Mouse (Mus musculus) heart, embryonic 15.5 days (tissue): ENCODE results near the gene Kctd20. TPM values are rescaled to one million over a fixed set of nuclear protein-coding genes. Genes with fewer than 3 reads are reported as not detected.
A peak's percentile ranks its signal among the peaks of the same experiment; 100 is the strongest.

Experiments
- ATAC-seq: fragments of 200-750 bp; cut with Nextera tagmentation; replicated peaks from 2 replicates; pipeline ENCODE4 v1.8.0; 2017; ENCODE audit warnings: low read depth, moderate TSS enrichment; ENCODE audit not compliant: insufficient number of reproducible peaks, insufficient read depth, low FRiP score
- H3K27ac ChIP-seq: fragments of 300-500 bp; sonication (generic); 2 replicates; pipeline ENCODE4 v1.5.1; 2015; ENCODE audit warnings: mild to moderate bottlenecking, inconsistent platforms
- H3K27me3 ChIP-seq: fragments of 300-500 bp; sonication (generic); 2 replicates; pipeline ENCODE4 v1.6.1; 2015; ENCODE audit warnings: inconsistent platforms
- H3K36me3 ChIP-seq: fragments of 300-500 bp; sonication (generic); 2 replicates; pipeline ENCODE4 v1.6.1; 2015; ENCODE audit warnings: mild to moderate bottlenecking, inconsistent platforms
- H3K4me1 ChIP-seq: fragments of 300-500 bp; sonication (generic); replicated peaks from 2 replicates; pipeline ENCODE4 v1.6.1; 2015; ENCODE audit warnings: inconsistent platforms
- H3K4me2 ChIP-seq: fragments of 300-500 bp; sonication (generic); 2 replicates; pipeline ENCODE4 v1.6.1; 2015; ENCODE audit warnings: inconsistent platforms, mild to moderate bottlenecking, moderate library complexity
- H3K4me3 ChIP-seq: fragments of 300-500 bp; sonication (generic); 2 replicates; pipeline ENCODE4 v1.5.1; 2015; ENCODE audit warnings: mild to moderate bottlenecking, inconsistent platforms
- H3K9ac ChIP-seq: fragments of 300-500 bp; sonication (generic); 2 replicates; pipeline ENCODE4 v1.6.1; 2015; ENCODE audit warnings: mild to moderate bottlenecking, inconsistent platforms
- H3K9me3 ChIP-seq: fragments of 300-500 bp; sonication (generic); replicated peaks from 2 replicates; pipeline ENCODE4 v1.6.1; 2016; ENCODE audit warnings: inconsistent platforms
- WGBS: fragments of 180-500 bp; shearing (Covaris S2); methylation state at CpG from one replicate; pipeline ENCODE4 v1.1.7; 2015; ENCODE audit warnings: mixed read lengths; 5-methylcytosine and 5-hydroxymethylcytosine counted together
- polyA plus RNA-seq: library from polyadenylated mRNA; unstranded; fragments of >200 nt; fragmentation: Nextera tagmentation; extraction: Ambion mirVana; gene quantifications from 2 replicates; pipeline ENCODE4 v1.2.1, GENCODE M21; 2015

Kctd20 gene
- polyA plus RNA-seq, 1 experiment from 2014 or later: 51.0 TPM

- ATAC-seq: no peak
- peaks cover 20% of the 10 kb centered on the region for H3K4me1 ChIP-seq
- H3K36me3 ChIP-seq: no peaks in the 10 kb centered on the region
- H3K4me2 ChIP-seq: peak overlapping the region; percentile 74
- H3K9me3 ChIP-seq: no peaks in the 10 kb centered on the region
- H3K27me3 ChIP-seq: no peaks in the 10 kb centered on the region
- H3K4me3 ChIP-seq: peak overlapping the region; percentile 89
- 5% methylated on average over 9 of the region's 9 CpGs for WGBS
- H3K27ac ChIP-seq: peak overlapping the region; percentile 98
- peak overlapping the region; percentile 89 for H3K9ac ChIP-seq
These were observed 1.5 kb downstream of the Kctd20 start for GRCm38 (mm10) chr17:28953251-28953650.

- peaks cover 20% of the 10 kb centered on the region for H3K4me1 ChIP-seq
- H3K4me2 ChIP-seq: peak overlapping the region; percentile 74; the same call in 1 of the 2 replicates
- no peaks in the 10 kb centered on the region for H3K36me3 ChIP-seq
- no peak for ATAC-seq
- WGBS: 87% methylated on average over 9 of the region's 9 CpGs
- H3K27ac ChIP-seq: no peak overlapping the region
- H3K9ac ChIP-seq: no peak overlapping the region
- no peaks in the 10 kb centered on the region for H3K9me3 ChIP-seq
- H3K27me3 ChIP-seq: no peaks in the 10 kb centered on the region
- H3K4me3 ChIP-seq: 0 out of 2 replicates have a peak overlapping the region, but pooled peaks have one; percentile 89
These were observed 2.7 kb downstream of the Kctd20 start for GRCm38 (mm10) chr17:28954416-28954815.

DNA sequence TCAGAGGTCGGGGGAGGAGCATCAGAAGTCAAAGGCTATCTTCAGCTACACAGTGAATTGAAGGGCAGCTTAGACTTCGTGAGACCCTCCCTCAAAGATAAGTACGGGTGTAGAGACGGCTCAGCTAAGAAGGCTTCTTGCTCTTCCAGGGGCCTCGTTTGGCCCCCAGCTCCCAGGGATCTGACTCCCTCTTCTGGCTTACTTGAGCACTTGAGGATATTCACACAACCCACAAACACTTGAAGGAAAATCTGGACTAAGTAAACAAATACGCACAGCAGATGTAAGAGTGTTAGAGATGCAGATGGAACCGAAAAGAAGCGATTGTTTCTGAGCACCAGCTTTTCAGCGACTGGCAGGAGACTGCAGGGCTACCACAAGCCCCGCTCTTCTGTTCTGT lies 8.8 kb downstream of the Kctd20 start:
- ATAC-seq: no peak
- 52% methylated on average over 10 of the region's 10 CpGs for WGBS
- H3K4me1 ChIP-seq: peaks cover 3% of the 10 kb centered on the region; the same call in 1 of the 2 replicates
- no peak overlapping the region for H3K9ac ChIP-seq
- no peak overlapping the region for H3K4me3 ChIP-seq
- H3K36me3 ChIP-seq: peaks cover 50% of the 10 kb centered on the region
- H3K27me3 ChIP-seq: no peaks in the 10 kb centered on the region
- no peak overlapping the region for H3K4me2 ChIP-seq
- no peaks in the 10 kb centered on the region for H3K9me3 ChIP-seq
- no peak overlapping the region for H3K27ac ChIP-seq

GRCm38 (mm10) chr17:28961596-28961995 lies 9.8 kb downstream of the Kctd20 start:
- 89% methylated on average over 10 of the region's 10 CpGs for WGBS
- peaks cover 59% of the 10 kb centered on the region for H3K36me3 ChIP-seq
- H3K4me3 ChIP-seq: no peak overlapping the region
- peaks cover 3% of the 10 kb centered on the region; the same call in 1 of the 2 replicates for H3K4me1 ChIP-seq
- no peak for ATAC-seq
- no peaks in the 10 kb centered on the region for H3K27me3 ChIP-seq
- H3K4me2 ChIP-seq: no peak overlapping the region
- no peak overlapping the region for H3K27ac ChIP-seq
- H3K9me3 ChIP-seq: no peaks in the 10 kb centered on the region
- H3K9ac ChIP-seq: no peak overlapping the region

GRCm38 (mm10) chr17:28967021-28967610 lies 15.4 kb downstream of the Kctd20 start:
- Histone ChIP-seq H3K4me2 (no peak overlapping the region), H3K9me3 (no peaks in the 10 kb centered on the region), H3K4me3 (no peak overlapping the region), H3K27me3 (no peaks in the 10 kb centered on the region), H3K9ac (no peak overlapping the region), H3K27ac (no peak overlapping the region), H3K36me3 (peaks cover 96% of the 10 kb centered on the region), H3K4me1 (no peaks in the 10 kb centered on the region)
- ATAC-seq: no peak
- 75% methylated on average over 11 of the region's 11 CpGs for WGBS

DNA sequence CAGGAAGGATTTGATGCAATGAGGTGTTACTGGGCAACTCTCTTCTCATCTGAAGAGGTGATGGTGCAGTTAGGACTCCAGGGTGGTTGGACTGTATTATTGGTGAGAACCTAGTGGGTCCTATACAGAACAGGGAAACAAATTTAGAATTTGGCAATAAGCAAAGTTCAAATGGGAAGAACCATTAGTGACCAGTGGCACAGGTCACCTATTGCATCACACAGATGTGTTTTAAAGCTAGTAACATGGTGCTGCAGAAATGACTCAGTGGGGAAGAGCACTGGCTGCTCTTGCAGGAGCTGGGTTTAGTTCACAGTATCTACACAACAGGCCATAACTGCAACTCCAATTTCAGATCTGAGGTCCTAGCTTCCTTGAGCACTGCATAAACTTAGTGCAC lies 18.4 kb downstream of the Kctd20 start:
- Histone ChIP-seq H3K27ac (no peak overlapping the region), H3K9me3 (no peaks in the 10 kb centered on the region), H3K9ac (no peak overlapping the region), H3K36me3 (peaks cover 95% of the 10 kb centered on the region), H3K4me1 (no peaks in the 10 kb centered on the region), H3K4me2 (no peak overlapping the region), H3K27me3 (no peaks in the 10 kb centered on the region), H3K4me3 (no peak overlapping the region)
- no peak for ATAC-seq

DNA sequence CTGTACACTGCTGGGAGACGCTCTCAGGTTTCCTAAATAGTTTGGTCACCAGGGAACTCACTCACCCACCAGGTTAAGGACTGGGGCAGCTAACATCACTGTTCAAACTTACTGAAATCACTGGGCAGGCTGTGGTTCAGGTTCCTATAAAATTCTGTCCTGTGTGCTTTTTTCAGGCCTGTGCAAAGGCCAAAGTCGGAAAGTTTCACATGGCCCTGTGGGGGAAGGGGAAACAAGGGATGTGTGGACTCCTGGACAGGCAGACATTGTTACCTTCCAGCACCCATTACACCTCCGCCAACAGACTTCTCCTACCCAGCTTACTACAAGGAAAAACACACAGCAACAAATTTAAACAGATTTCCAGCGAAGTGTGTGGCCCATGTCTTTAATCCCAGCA lies 27.3 kb downstream of the Kctd20 start:
- H3K27ac ChIP-seq: no peak overlapping the region
- H3K36me3 ChIP-seq: peaks cover 67% of the 10 kb centered on the region
- no peak overlapping the region for H3K9ac ChIP-seq
- H3K4me3 ChIP-seq: no peak overlapping the region
- 84% methylated on average over 4 of the region's 4 CpGs for WGBS
- H3K27me3 ChIP-seq: no peaks in the 10 kb centered on the region
- H3K9me3 ChIP-seq: no peaks in the 10 kb centered on the region
- H3K4me2 ChIP-seq: no peak overlapping the region
- ATAC-seq: no peak
- H3K4me1 ChIP-seq: peaks cover 4% of the 10 kb centered on the region

GRCm38 (mm10) chr17:28981081-28981480 lies 29.3 kb downstream of the Kctd20 start:
- WGBS: 81% methylated on average over 4 of the region's 4 CpGs
- no peak for ATAC-seq
- Histone ChIP-seq H3K27me3 (no peaks in the 10 kb centered on the region), H3K9ac (no peak overlapping the region), H3K27ac (no peak overlapping the region), H3K4me2 (no peak overlapping the region), H3K4me1 (peaks cover 4% of the 10 kb centered on the region), H3K9me3 (no peaks in the 10 kb centered on the region), H3K4me3 (no peak overlapping the region), H3K36me3 (peaks cover 60% of the 10 kb centered on the region)

DNA sequence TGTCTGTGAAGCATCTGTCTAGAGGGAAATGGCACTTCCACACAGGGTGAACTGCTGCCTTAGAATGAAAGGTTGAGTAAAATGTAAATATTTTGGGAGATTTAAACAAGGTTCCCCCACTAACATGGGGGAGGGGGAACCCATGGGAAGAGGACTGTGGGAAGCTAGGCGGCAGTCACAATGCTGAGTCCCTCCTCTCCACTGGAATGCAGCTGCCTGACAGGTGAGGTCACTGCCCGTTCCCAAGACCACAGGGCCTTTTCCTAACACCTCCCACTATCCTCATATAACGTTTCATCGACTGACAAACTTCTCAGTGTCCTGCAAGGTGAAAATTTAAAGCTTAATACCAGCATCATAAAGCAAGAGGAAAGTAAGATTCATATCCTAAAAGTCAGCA lies 30.8 kb downstream of the Kctd20 start:
- Histone ChIP-seq H3K4me1 (peaks cover 4% of the 10 kb centered on the region), H3K9ac (0 out of 2 replicates have a peak overlapping the region, but pooled peaks have one; percentile 13), H3K4me3 (no peak overlapping the region), H3K9me3 (no peaks in the 10 kb centered on the region), H3K4me2 (no peak overlapping the region), H3K27ac (no peak overlapping the region), H3K36me3 (peaks cover 65% of the 10 kb centered on the region), H3K27me3 (no peaks in the 10 kb centered on the region)
- no peak for ATAC-seq
- 15% methylated on average over 4 of the region's 4 CpGs for WGBS

GRCm38 (mm10) chr17:28984724-28985420 lies 33.1 kb downstream of the Kctd20 start:
- 93% methylated on average over 1 of the region's 1 CpGs for WGBS

DNA sequence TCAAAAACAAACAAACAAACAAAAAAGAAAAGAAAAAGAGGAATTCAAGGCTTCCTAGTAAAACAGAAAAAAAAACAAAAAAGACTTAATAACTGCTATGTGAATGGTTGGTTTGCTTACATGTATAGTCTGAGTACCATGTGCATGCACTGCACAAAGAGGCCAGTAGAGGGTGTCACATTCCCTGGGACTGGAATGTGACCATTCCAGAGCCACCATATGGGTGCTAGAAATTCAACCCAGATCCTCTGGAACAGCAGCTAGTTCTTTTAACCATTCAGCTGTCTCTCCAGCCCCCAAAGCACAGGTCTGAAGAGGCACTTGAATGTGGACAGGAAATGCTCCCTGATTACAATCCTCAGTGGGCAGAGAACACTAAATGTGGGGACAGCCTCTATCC lies 35.1 kb downstream of the Kctd20 start:
- H3K36me3 ChIP-seq: peaks cover 59% of the 10 kb centered on the region
- no peak overlapping the region for H3K27ac ChIP-seq

More at GRCm38 (mm10) chr17:28984724-28985420, 33.1 kb downstream of the Kctd20 start:
- no peak for ATAC-seq
- Histone ChIP-seq H3K9ac (no peak overlapping the region), H3K4me3 (no peak overlapping the region), H3K36me3 (peaks cover 67% of the 10 kb centered on the region), H3K27me3 (no peaks in the 10 kb centered on the region), H3K27ac (no peak overlapping the region), H3K4me2 (no peak overlapping the region), H3K9me3 (no peaks in the 10 kb centered on the region), H3K4me1 (peaks cover 4% of the 10 kb centered on the region)

GRCm38 (mm10) chr17:28987713-28988112 lies 36.0 kb downstream of the Kctd20 start:
- no peak overlapping the region for H3K27ac ChIP-seq
- no peak overlapping the region for H3K4me2 ChIP-seq
- peaks cover 10% of the 10 kb centered on the region for H3K4me1 ChIP-seq
- H3K4me3 ChIP-seq: no peak overlapping the region
- WGBS: 61% methylated on average over 4 of the region's 4 CpGs
- H3K9me3 ChIP-seq: no peaks in the 10 kb centered on the region
- peaks cover 58% of the 10 kb centered on the region for H3K36me3 ChIP-seq
- H3K27me3 ChIP-seq: no peaks in the 10 kb centered on the region
- ATAC-seq: no peak
- no peak overlapping the region for H3K9ac ChIP-seq

More for the DNA sequence above, 35.1 kb downstream of the Kctd20 start:
- no peak overlapping the region for H3K4me2 ChIP-seq
- no peak overlapping the region for H3K4me3 ChIP-seq
- no peaks in the 10 kb centered on the region for H3K27me3 ChIP-seq
- no peak for ATAC-seq
- H3K9ac ChIP-seq: no peak overlapping the region
- H3K4me1 ChIP-seq: peaks cover 7% of the 10 kb centered on the region
- H3K9me3 ChIP-seq: no peaks in the 10 kb centered on the region
